Mouse (Mus musculus) kidney, adult 11 months (tissue): ENCODE measurements around the gene Tbc1d10a.

Experiments used
- DNase-seq: peaks from one replicate; pipeline ENCODE4 v3.0.0; 2022

The Tbc1d10a gene

DNA sequence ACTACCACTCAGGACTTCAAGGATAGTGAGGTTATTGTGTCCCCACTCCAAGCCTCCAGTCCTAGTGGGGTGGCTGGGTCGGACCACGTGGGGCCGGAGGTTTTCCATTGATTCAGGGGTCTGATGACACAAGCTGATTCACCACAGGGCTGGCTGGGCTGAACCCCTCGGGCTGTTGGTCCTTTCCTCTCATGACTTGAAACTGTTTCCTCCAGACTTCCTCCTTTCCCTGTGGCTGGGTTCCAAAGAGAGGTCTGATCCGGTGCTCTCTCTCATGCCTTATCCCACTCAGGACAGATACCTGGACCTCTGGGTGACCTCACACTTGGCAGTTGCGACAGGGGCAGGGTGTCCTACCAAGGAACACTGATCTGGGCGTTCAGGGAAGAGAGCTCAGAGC, 53.6 kb downstream of the Tbc1d10a start:
- no peak for DNase-seq

DNA sequence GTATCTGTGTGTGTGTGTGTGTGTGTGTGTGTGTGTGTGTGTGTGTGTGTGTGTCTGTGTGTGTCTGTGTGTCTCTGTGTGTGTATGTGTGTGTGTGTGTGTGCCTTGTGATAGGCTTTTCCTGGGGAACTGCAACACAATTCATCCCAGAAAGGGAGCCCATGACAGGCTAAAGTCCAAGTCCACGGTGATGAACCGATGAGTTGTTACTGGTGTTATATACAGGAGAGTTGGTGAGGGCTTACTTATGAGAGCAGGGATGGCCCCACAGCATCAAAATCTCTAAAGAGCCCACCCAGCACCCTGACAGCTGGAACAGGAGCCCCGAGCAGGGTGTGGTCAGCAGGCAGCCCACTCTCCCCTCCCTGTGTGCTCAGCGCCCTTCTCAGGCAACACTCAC, 54.6 kb downstream of the Tbc1d10a start:
- DNase-seq: no peak

DNA sequence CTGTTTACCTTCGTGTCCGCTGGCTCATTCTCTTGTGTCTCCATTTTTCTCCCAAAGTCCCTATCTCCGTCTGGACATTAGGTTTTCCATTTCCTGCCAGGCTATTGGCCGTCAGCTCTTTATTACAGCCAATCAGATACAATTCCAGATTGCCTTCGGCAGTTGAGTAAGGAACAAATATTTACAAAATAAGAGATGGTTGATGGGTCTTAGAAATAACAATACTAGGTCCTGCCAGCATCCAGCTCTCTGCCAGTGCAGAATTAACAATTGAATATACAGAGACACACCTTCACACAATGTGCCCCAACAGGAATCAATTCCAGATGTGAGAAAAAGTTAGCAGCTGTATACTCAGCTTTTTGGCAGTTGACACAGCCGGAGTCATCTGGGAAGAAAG, 59.5 kb downstream of the Tbc1d10a start:
- no peak for DNase-seq

DNA sequence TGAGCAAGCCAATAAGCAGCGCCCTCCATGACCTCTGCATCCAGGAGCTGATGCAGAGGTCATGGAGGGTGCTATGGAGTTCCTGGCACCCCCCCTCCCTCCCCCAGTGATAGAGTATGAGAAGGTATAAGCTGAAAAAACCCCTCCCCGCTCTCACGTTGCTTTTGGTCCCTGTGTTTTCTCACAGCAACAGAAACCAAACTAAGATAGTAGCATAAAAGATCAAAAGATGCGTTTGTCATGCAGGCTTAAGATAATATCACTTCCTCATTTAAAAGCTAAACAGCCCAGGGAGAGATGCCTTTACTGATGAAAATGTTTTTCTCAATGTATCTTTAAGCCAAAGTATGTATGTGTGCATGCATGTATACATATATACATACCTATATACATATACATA, 60.0 kb downstream of the Tbc1d10a start:
- no peak for DNase-seq

DNA sequence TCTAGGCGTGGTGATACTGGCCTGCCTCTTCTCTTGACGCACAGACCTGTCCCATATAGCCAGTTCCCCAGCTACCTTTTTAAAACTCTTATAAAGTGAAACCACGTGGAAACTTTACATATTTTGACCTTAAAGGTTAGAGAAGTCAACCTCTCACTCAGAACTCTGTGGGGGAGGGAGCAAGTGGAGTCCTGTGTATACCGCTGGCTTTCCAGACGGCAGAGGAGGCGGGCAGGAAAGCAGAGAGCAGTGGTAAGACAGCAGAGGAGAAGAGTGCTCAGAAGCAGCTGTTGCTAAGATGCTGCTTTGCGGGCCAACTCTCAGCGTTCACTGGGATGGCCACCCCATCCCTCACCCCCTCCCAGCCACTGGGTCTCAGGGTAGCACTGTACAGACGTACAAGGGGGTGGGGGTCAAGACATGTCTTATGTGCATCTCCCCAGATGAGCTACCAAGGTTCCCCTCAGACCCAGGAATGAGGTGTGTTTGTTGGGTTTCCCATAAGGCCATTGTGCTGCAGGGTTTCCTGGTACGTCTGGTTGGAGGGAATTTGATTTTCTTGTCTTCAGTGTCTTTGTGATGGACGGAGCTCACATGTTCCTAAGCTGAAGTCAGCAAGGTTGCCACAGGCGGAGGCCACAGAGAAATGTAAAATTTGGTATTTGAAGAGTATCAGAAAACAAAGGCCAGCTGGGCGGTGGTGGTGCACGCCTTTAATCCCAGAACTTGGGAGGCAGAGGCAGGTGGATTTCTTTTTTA, 60.8 kb downstream of the Tbc1d10a start:
- no peak for DNase-seq

DNA sequence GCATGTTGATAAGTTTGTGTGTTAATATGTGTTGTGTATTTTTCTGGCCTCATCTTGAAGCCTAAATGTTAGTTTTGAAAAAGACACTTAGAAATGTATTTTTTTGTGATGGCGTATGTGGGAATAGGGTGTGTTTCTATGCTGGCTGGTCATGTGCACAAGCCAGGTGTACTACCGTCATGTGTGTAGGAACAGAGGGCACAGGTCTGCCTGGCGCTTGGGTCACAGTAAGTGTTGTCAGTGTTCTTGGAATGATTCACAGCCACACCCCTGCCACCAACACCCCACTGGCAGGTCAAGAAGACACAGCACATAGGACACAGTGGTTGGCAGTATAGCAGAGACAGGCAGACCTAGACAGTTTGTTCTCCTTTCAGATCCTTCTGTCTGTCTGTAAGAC, 62.6 kb downstream of the Tbc1d10a start:
- no peak for DNase-seq

DNA sequence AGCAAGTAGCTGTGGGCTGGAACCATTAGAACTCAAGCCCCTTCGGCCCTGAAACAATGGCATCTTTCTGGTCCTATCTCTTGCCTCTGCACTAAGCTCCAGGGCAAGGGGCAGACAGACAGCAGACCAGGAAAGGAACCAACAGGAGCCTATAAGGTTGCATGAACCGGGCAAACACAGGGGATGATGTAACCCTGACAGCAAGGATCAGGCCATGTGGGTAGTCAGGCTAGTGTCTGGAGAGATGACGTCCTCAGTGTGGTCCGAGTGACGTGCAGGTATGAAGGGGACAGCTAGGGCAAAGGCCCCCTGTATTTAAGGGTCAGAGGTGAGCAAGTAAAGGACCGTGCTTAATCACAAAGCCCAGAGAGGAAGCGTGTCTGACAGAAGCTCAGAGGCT, 63.7 kb downstream of the Tbc1d10a start:
- DNase-seq: no peak

DNA sequence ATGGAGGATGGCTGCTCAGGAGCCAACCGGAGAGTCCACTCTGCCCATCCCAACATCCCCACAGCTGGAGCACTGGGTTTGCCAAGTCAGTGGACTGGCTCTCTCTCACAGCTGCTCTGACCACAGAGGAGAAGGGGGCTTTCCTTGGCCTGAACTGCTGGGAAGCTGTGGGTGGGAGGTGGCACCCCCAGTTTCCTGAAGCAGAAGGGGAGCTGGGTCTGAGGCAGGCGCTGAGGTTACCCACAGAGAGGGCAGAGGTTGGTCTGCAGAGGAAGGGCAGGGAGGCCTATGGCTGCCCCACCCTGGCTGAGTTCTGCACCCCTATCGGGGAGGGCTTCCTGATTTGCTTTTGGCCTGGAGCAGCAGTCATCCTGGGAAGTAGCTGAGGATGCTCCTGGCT, 64.8 kb downstream of the Tbc1d10a start:
- no peak for DNase-seq

DNA sequence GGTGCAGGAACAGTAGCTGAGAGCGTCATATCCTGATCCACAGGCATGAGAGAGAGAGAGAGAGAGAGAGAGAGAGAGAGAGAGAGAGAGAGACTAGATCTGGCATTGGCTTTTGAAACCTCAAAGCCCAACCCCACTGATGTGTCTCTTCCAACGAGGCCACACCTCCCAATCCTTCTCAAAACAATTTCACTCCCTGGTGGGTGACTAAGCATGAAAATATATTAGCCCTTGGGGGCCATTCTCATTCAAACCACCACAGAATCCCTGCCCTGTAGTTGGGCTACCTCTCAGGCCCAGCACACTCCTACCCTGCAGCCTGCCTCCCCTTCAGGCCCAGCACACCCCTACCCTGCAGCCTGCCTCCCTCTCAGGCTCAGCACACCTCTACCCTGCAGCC, 66.3 kb downstream of the Tbc1d10a start:
- no peak for DNase-seq

DNA sequence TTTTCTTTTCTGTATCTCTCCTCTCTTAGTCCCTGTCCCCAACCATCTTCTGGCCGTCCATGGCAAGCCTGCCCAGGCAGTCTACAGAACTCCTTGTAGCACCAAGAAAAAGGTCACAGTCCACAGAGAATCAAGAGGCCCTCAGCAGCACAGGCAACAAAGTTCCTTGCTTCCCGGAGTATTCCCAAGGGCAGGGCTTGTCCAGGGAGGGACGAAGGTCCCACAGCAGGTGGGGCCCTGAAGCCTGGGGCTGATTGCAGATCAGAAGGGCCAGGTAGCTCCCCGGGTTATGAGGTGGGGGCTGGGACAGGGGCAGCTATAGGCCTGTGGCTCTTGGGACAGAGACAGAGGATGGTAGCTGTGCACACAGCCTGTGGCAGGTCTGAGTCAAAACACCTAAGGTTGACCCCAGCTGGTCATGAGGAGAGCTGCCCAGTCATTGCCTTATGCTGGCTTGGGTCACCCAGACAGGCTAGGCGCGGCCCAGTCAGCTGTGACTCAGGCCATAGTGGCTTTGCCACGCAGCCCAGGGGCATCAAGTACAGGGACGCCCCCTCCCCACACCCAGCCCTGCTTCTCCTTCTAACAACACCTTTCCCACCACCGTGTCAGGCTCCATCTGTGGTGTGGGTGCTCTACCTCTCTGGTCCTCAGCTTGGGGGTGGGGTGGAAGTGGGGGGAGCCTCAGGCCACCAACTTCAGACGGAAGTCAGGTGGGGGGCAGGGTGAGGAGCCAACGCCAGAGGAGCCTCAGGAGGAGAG, 70.4 kb downstream of the Tbc1d10a start, which contains the start of gene Lif:
Lif (plus strand) TSS at position 712 of the 762 bp plus-strand sequence.
- peak; percentile 35 for DNase-seq

DNA sequence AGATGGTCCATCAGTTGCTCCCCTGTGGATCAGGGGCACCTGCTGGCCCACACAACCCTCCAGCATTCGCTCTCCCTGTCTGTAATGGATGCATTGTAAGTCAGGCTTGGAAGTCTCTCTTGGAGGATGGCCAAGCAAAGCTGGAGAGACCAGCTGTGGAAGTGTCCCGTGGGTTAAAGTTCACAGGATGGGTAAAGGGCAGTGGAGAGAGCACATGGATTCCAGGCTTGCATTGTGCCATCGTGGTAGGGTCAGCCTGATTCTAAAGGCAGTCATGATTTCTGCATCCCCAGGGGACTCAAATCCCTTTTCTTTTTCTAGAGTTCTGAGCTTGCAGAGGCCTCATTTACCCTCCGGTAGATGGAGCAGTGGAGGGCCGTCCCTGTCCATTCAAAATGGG, 71.2 kb downstream of the Tbc1d10a start:
- DNase-seq: peak; percentile 83

DNA sequence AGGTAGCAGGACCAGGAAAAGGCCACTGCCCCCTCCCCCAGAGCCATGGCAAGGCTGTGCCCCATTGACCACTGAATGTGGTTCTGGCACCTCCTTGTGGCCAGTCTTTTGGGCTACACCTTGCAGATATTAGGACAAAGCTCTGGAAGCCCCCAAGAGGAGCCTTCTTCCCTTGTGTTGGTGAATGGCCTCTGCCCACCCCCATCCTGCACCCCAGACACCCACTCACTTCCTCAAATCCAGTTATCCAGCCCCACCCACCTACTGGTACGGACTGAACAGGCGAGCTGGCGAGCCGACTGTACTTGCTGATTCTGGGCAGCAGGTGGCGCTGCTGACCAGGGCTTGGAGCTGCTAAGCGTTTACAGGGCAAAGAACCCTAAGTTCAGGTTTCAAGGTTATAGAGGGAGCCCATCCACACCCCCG, 72.1 kb downstream of the Tbc1d10a start:
- DNase-seq: peak; percentile 73

DNA sequence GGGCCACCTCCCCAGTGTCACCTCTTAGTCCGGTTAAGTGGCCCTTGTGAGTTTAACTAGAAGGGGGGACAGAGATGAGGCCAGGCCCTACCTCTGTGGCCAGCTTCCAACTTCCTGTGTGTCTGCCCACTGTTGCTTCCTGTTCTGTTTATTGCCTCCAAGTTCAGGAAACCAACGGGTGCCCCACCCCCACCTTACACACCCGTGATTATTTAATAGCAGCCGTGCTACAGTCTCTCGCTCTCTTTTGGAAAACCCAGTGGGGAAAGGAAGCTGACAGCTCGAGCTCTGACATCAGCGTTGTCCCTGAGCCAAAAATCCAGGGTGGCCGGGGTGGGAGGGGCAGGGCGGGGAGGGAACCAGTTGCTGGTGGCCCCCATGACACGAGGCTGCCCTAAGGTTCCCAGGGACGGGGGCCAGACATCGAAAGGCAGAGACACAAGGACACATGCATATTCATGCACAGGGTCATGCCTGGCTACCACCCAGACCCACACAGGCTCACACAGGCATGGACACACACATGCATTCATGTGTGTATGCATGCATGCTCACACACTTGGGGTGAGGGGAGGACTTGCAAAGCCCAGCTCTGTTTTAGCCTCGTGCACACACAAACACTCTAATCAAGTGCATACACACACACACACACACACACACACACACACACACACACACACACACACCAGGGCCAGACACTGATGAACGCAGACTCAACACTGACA, 74.0 kb downstream of the Tbc1d10a start:
- peak; percentile 53 for DNase-seq

DNA sequence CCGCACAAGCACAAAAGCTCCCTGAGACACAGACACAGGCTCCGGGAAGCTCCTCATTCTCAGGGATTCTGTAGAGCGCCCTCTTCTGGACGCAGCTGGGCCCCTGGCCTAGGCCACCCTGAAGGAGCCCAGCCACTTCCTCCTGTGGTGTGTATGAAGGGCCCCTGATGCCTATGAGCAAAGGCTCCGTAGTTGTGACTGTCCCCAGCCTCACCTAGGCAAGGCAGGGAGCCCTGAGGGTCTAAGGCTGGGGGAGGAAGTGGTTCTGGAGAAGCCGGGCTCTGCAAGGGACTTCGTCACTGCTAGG, 74.6 kb downstream of the Tbc1d10a start:
- DNase-seq: peak; percentile 41

DNA sequence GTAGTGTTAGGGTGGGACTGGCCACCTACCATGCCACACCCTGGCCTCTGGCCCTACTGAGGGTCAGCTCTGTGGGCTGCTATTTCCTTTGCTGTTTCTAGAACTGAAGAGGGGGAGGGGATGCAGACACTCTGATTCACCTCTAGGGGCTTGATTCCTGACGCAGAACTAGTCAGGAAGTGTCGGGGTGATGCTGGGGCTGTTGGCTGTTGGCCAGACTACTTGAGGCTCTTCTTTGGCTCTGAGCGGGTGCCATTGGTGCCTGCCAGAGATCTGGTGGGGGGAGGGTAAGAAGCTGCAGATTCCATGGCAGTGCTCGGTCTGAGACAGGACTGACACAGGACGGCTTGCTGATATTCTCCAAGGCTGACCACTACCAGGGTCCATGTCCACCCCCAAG, 75.4 kb downstream of the Tbc1d10a start:
- no peak for DNase-seq

DNA sequence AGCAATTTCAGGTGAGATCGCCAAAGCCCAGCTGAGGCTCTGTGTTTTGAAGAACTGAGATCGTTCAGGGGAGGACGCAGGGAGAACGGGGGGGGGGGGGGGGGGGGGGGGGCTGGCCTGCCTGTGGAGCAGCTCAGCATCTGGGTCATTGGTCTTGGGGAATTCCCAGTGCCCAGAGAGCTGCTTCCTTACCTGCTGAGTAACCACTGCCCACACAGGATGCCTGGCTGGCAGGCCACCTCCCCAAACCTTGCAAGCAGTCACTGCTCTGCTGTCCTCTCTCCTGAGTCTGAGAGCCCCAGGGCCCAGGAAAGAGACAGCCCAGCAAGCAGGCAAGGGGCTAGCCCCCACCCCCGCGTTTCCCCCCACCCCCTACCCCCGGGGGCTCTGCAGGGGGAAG, 76.3 kb downstream of the Tbc1d10a start:
- no peak for DNase-seq

DNA sequence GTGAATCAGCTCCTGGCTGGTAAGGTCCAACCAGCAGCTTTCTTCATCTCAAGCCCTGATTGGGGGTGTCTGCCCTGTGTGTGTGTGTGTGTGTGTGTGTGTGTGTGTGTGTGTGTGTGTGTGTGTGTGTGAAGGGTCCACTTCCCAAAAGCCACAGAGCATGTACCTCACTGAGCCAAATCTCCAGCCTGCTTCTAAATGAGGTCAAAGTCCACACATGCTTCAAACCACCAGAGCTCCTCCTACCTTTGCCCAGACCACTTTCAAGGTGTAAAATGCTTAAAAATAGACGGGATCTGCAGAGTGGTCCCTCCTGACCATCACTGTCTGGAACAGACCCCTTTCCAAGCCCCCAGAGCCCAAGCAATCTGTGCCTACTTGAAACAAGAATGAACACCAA, 76.7 kb downstream of the Tbc1d10a start:
- peak; percentile 42 for DNase-seq

DNA sequence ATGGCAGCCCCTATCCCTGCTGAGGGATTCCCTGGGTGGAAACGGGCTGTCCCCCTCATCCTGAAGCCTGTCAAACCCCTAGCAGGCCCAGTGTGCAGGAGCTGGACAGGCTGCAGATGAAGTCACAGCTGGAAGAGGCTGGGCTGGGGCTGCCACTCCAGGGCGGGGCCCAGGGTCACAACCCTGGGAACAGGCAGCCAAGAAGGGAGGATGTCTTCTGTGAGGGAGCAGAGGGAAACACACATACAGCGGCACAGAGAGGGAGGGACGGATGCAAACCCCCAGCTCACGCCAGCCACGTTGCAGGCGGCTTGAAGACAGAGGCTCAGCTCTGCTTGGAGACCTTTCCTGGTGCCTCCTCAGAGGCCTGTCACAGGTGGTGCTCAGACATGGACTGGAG, 77.5 kb downstream of the Tbc1d10a start:
- DNase-seq: no peak
